Mouse (Mus musculus) kidney, postnatal 36 days (tissue): ENCODE data around the gene Zmym3.
A peak's percentile ranks its signal among the peaks of the same experiment; 100 is the strongest.

Experiments used
- DNase-seq, 2 experiments: peaks; one replicate each; pipeline ENCODE4 v3.0.0; 2021 to 2022; ENCODE audit warnings: mixed read lengths in 2 of 2

Zmym3 gene

DNA sequence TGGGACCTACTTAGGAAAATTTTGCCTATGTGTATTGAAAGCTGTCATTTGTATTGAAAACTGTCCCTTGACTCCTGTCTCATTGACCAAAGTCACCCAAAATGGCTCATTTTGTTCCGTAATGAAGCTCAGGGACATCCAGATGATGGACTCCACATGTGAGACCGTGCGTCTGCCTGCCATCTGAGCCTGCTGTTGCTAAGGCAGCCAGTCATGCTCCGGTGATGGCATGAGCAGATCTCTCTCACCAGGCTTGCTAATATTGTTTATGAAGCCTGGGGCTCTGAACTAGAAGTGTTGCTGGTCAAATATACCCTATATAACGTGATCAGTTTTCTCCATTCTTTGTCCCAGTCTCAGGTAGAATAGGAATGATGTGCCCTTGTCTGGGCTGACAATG, 47.7 kb downstream of the Zmym3 start:
- no peak for DNase-seq

DNA sequence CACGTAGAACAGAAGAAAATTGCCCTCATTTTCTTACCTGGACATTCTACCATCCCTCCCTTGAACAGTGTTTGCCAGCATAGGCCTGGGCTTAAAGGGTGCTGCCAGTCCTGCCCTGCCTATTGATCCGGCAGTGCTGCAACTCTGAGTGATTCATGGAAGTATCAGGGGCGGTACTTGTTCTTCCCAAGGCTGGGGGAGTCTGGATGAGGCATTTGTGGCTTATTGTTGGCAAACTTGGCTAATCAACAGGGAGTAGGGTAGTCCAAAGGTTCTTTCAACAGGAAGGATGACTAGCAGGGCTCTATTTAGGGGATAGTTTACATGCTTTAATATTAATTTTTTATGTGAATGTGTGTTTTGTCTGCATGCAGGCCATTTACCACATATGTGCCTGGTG, 50.1 kb downstream of the Zmym3 start:
- DNase-seq = no peak

DNA sequence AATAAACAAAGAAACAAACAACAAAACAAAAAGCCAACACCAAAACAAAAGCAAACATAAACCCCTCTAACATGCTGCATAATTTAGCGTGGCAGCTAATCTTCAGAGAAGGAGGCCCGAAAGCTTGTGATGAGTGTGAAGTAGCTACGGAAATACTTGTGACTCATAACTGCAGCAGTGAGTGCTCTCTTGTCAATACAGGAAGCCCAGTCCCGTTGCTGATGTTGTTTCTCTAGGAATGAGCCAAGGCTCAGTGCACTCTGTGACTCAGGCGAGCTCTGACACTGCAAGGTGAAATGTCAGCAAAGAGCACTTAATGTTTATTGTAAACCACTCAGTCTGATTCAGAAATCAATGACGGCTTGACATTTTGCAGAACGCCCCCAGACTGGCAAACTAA, 51.6 kb downstream of the Zmym3 start:
- DNase-seq = no peak

DNA sequence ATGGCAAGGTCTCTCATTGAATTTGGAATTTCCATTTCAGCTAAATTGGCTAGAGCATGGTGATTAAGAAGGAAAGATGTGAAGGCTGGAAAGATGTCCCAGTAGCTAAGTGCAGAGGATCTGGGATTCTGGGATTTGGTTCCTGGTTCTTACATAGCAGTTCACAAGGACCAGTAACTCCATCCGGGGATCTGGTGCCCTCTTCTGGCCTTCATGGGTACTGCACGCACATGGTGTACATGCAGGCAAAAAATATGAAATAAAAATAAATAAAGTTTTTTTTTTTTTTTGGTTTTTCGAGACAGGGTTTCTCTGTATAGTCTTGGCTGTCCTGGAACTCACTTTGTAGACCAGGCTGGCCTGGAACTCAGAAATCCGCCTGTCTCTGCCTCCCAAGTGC, 61.7 kb downstream of the Zmym3 start:
- peak in 1 of 2 experiments; percentile 10 for DNase-seq
